Mouse (Mus musculus) olfactory bulb, adult 2 months (tissue): ENCODE results near the gene Slc25a14. TPM values are rescaled to one million over a fixed set of nuclear protein-coding genes. Genes with fewer than 3 reads are reported as not detected.

ENCODE experiments used
- H3K27ac ChIP-seq: fragments of 200-500 bp; 2 replicates; pipeline ENCODE4 v1.5.1; 2012; ENCODE audit warnings: low read depth, low read length; ENCODE audit not compliant: insufficient read depth
- H3K4me1 ChIP-seq: fragments of 200-500 bp; 2 replicates; pipeline ENCODE4 v1.6.1; 2012; ENCODE audit warnings: low read length; ENCODE audit not compliant: control insufficient read depth, insufficient read depth
- H3K4me3 ChIP-seq: fragments of 200-500 bp; 2 replicates; pipeline ENCODE4 v1.5.1; 2012; ENCODE audit warnings: mild to moderate bottlenecking, low read depth, low read length, moderate library complexity; ENCODE audit not compliant: insufficient read depth
- CTCF ChIP-seq: fragments of 200-500 bp; IDR thresholded peaks from 2 replicates; pipeline ENCODE4 v1.5.1; 2012; ENCODE audit warnings: low read depth, mild to moderate bottlenecking, low read length, moderate library complexity; ENCODE audit not compliant: insufficient read depth
- POLR2A ChIP-seq: fragments of 200-500 bp; IDR thresholded peaks from 2 replicates; pipeline ENCODE4 v1.6.1; 2012; ENCODE audit warnings: mild to moderate bottlenecking, low read depth, low read length, moderate library complexity; ENCODE audit not compliant: insufficient read depth
- WGBS: fragments of 180-500 bp; shearing (Covaris S2); methylation state at CpG from one replicate; pipeline ENCODE4 v1.1.7; 2018; 5-methylcytosine and 5-hydroxymethylcytosine counted together
- polyA plus RNA-seq: library from polyadenylated mRNA; stranded (reverse); fragments of >200 nt; gene quantifications from 2 replicates; pipeline ENCODE4 v1.2.4, GENCODE M21; 2012; ENCODE audit warnings: low replicate concordance; ENCODE audit not compliant: missing spikeins, insufficient read depth, insufficient read length

Slc25a14 gene
- polyA plus RNA-seq, 1 experiment, result not detected

DNA sequence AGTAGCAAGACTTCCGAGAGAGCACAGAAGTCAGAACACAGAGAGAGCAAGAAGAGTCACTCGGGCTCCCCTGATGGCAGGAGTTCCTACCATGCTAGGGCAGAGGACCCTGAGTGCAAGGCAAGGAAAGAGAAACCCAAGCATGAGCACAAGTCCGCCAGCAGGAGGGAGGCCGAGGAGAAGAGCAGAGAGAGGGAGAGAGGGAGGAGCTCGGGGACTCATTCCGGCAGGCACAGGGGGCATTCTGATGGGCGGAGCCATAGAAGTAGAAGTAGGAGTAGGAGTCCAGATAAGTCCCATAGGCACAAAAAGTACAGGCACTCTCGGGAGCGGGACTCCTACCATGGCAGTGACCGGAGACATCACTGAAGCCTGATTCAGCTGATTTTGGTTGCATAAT, 86.5 kb downstream of the Slc25a14 start:
- 90% methylated on average over 10 of the region's 10 CpGs for WGBS
- no peak overlapping the region for H3K4me3 ChIP-seq
- no peak overlapping the region for H3K27ac ChIP-seq
- H3K4me1 ChIP-seq, result no peaks in the 10 kb centered on the region
- TF ChIP-seq POLR2A (no peak), CTCF (no peak)

Other genes with a start within 250 kb of the Slc25a14 start
- gene Elf4, start 160.3 kb upstream of the Slc25a14 start, polyA plus RNA-seq, result not detected in 2 replicates
- gene Aifm1, start 109.8 kb upstream of the Slc25a14 start, polyA plus RNA-seq, result not detected in 2 replicates
- not detected in 2 replicates for gene Rab33a, start 104.1 kb upstream of the Slc25a14 start, polyA plus RNA-seq
- not detected in 2 replicates for gene Zfp280c, start 28.9 kb upstream of the Slc25a14 start, polyA plus RNA-seq
- not detected in 2 replicates for gene Gpr119, start 51.1 kb downstream of the Slc25a14 start, polyA plus RNA-seq
- not detected in 2 replicates for gene Rbmx2, start 71.6 kb downstream of the Slc25a14 start, polyA plus RNA-seq